Mouse (Mus musculus) kidney, postnatal 14 days (tissue): ENCODE measurements around the gene Dio3.

Experiments used
- DNase-seq: peaks from one replicate; pipeline ENCODE4 v3.0.0; 2022; ENCODE audit warnings: mixed read lengths

Gene Dio3

GRCm38 (mm10) chr12:110278853-110279252 is at the start of gene Dio3:
Gene Dio3, plus strand, starts transcription at chr12:110279068.
- DNase-seq: peak; percentile 67

- DNase-seq: no peak
Observed at GRCm38 (mm10) chr12:110230296-110230695, 48.6 kb upstream of the Dio3 start.

- peak; percentile 81 for DNase-seq
Observed at GRCm38 (mm10) chr12:110230767-110231166, 48.1 kb upstream of the Dio3 start.

GRCm38 (mm10) chr12:110231709-110232600 is 46.9 kb upstream of the Dio3 start:
- peak; percentile 83 for DNase-seq

- DNase-seq: peak; percentile 58
Observed at GRCm38 (mm10) chr12:110235908-110236307, 43.0 kb upstream of the Dio3 start.

- peak; percentile 28 for DNase-seq
Observed at GRCm38 (mm10) chr12:110237046-110237445, 41.8 kb upstream of the Dio3 start.

GRCm38 (mm10) chr12:110239358-110239757 is 39.5 kb upstream of the Dio3 start:
- DNase-seq: no peak

GRCm38 (mm10) chr12:110244581-110244980 is 34.3 kb upstream of the Dio3 start:
- DNase-seq: peak; percentile 60

GRCm38 (mm10) chr12:110245461-110245860 is 33.4 kb upstream of the Dio3 start:
- DNase-seq: no peak

- DNase-seq: no peak
Observed at GRCm38 (mm10) chr12:110252163-110252575, 26.7 kb upstream of the Dio3 start.

GRCm38 (mm10) chr12:110255731-110256130 is 23.1 kb upstream of the Dio3 start:
- no peak for DNase-seq

GRCm38 (mm10) chr12:110256478-110257220 is 22.2 kb upstream of the Dio3 start:
- DNase-seq: no peak

- DNase-seq: no peak
Observed at GRCm38 (mm10) chr12:110268226-110268625, 10.6 kb upstream of the Dio3 start.

GRCm38 (mm10) chr12:110269686-110270085 is 9.2 kb upstream of the Dio3 start:
- DNase-seq: no peak

GRCm38 (mm10) chr12:110276034-110276433 is 2.8 kb upstream of the Dio3 start:
- no peak for DNase-seq

GRCm38 (mm10) chr12:110277259-110277964 is 1.5 kb upstream of the Dio3 start:
- DNase-seq: no peak

GRCm38 (mm10) chr12:110277965-110278307 is 932 bp upstream of the Dio3 start:
- DNase-seq: peak; percentile 64

GRCm38 (mm10) chr12:110280373-110280772 is 1.5 kb downstream of the Dio3 start:
- no peak for DNase-seq

- no peak for DNase-seq
Observed at GRCm38 (mm10) chr12:110283792-110284191, 4.9 kb downstream of the Dio3 start.

- DNase-seq: no peak
Observed at GRCm38 (mm10) chr12:110292816-110293215, 13.9 kb downstream of the Dio3 start.

GRCm38 (mm10) chr12:110294891-110295290 is 16.0 kb downstream of the Dio3 start:
- peak; percentile 23 for DNase-seq

- peak; percentile 44 for DNase-seq
Observed at GRCm38 (mm10) chr12:110298653-110299052, 19.8 kb downstream of the Dio3 start.

GRCm38 (mm10) chr12:110319696-110320095 is 40.8 kb downstream of the Dio3 start:
- DNase-seq: no peak
